Comparison of ENCODE assay signal across 19 mouse cellular contexts in genomic region chr3:59098540-59098939, GRCm38 (mm10). TPM values are rescaled to one million over a fixed set of nuclear protein-coding genes. Genes with fewer than 3 reads are reported as not detected.
DNase-seq lines count a peak whose midpoint lies in the region; ATAC-seq and TF ChIP-seq lines count a peak whose summit lies in the region.
"Had no signal": no experiment of that assay in that cellular context is flagged by ENCODE, and none has a peak within 500 bp of the region (broad histone marks: within the 10 kb centered on the region; RNA-seq: fewer than 3 reads in every experiment).

No protein-coding gene starts in this region.

- no peak for TF ChIP-seq CTCF in lung, postnatal 0 days (IDR thresholded peaks at IDR 0.05)
- no peak for TF ChIP-seq CTCF in lung, adult 2 months (IDR thresholded peaks at IDR 0.05; ENCODE audit: insufficient read depth, low read length)
- no peak for TF ChIP-seq CTCF in CH12.LX (conservative IDR thresholded peaks at IDR 0.05 in 1 of 2, IDR thresholded peaks at IDR 0.05 in 1 of 2; ENCODE audit: low read depth in 2 of 2, low read length in 2 of 2)
- no peak for TF ChIP-seq CTCF in intestine, postnatal 0 days (IDR thresholded peaks at IDR 0.05; ENCODE audit: low read depth)

- TF ChIP-seq RAD21 in CH12.LX (IDR thresholded peaks at IDR 0.05; ENCODE audit: low read depth, low read length): no peak

- no peaks in the 10 kb centered on the region for H3K36me3 ChIP-seq in lung, postnatal 0 days (ENCODE audit: insufficient read depth, low read length)
- H3K36me3 ChIP-seq in CH12.LX (replicated peaks in 1 of 2; ENCODE audit: control insufficient read depth in 1 of 2, insufficient read depth in 1 of 2, low read length in 1 of 2): peaks cover 19 to 66% of the 10 kb centered on the region in 2 experiments
- 0 out of 2 replicates have a peak, but pooled peaks cover 4% of the 10 kb centered on the region for H3K36me3 ChIP-seq in splenic B cell, adult 2 months (ENCODE audit: control insufficient read depth, insufficient read depth, low read length, poor library complexity, severe bottlenecking)
- H3K36me3 ChIP-seq in intestine, postnatal 0 days (ENCODE audit: control insufficient read depth, insufficient read depth): no peaks in the 10 kb centered on the region
- H3K36me3 ChIP-seq: embryonic facial prominence, embryonic 13.5 days; forebrain, embryonic 12.5 days; G1E had no signal

- H3K4me1 ChIP-seq in lung, postnatal 0 days (ENCODE audit: insufficient read depth, low read depth, low read length): no peaks in the 10 kb centered on the region
- H3K4me1 ChIP-seq in lung, adult 2 months (ENCODE audit: control insufficient read depth, insufficient read depth, low read length): no peaks in the 10 kb centered on the region; the same call in 1 of the 2 replicates
- peaks cover 6 to 27% of the 10 kb centered on the region in 2 experiments; a peak in 3 of 4 replicates for H3K4me1 ChIP-seq in CH12.LX (ENCODE audit: control insufficient read depth in 1 of 2, insufficient read depth in 2 of 2)
- H3K4me1 ChIP-seq in intestine, postnatal 0 days (replicated peaks; ENCODE audit: control insufficient read depth, insufficient read depth, low read length): no peaks in the 10 kb centered on the region
- H3K4me1 ChIP-seq: forebrain, embryonic 12.5 days had no signal

- no peak for ATAC-seq in lung, postnatal 0 days
- ATAC-seq in intestine, postnatal 0 days: no peak
- ATAC-seq: forebrain, embryonic 16.5 days had no signal

- DNase-seq in lung, postnatal 0 days (ENCODE audit: low spot score): peak; percentile 15
- no peak for DNase-seq in lung, adult 2 months
- no peak for DNase-seq in CH12.LX (ENCODE audit: extremely low read depth)
- DNase-seq in induced T-regulatory cell, adult 2 months (ENCODE audit: low read depth): peak; percentile 46
- peak; percentile 23 for DNase-seq in splenic B cell, adult 2 months (ENCODE audit: low read depth, low spot score)
- DNase-seq in adrenal gland, postnatal 36 days: no peak
- DNase-seq: adrenal gland, adult 8-10 months; cerebellum, adult 11-12 months; cerebellum, adult 9-10 months; cerebellum, postnatal 25 days; gastrocnemius, postnatal 10 days had no signal

- no peak overlapping the region for H3K27ac ChIP-seq in lung, postnatal 0 days (ENCODE audit: low read length)
- H3K27ac ChIP-seq in CH12.LX (ENCODE audit: insufficient read depth, low read depth): no peak overlapping the region
- H3K27ac ChIP-seq in intestine, postnatal 0 days (ENCODE audit: low read depth, low read length): no peak overlapping the region
- H3K27ac ChIP-seq: embryonic facial prominence, embryonic 13.5 days; forebrain, embryonic 12.5 days; heart, embryonic 13.5 days; hindbrain, embryonic 14.5 days had no signal

- no peak for TF ChIP-seq POLR2A in lung, adult 2 months (IDR thresholded peaks at IDR 0.05; ENCODE audit: borderline replicate concordance, extremely low read depth, low read depth, low read length)
- TF ChIP-seq POLR2A in CH12.LX (IDR thresholded peaks at IDR 0.05; ENCODE audit: low read depth, low read length): no peak

- H3K4me2 ChIP-seq in lung, postnatal 0 days (replicated peaks; ENCODE audit: low read depth, low read length): no peak overlapping the region
- 0 out of 2 replicates have a peak overlapping the region, but pooled peaks have one; percentile 21 for H3K4me2 ChIP-seq in CH12.LX (ENCODE audit: insufficient read depth, low read depth, poor library complexity, severe bottlenecking)
- H3K4me2 ChIP-seq in intestine, postnatal 0 days (replicated peaks; ENCODE audit: low read depth): no peak overlapping the region
- H3K4me2 ChIP-seq: embryonic facial prominence, embryonic 13.5 days; forebrain, embryonic 12.5 days; heart, embryonic 13.5 days; hindbrain, embryonic 14.5 days had no signal

- no peaks in the 10 kb centered on the region; the same call in 1 of the 2 replicates for H3K79me2 ChIP-seq in CH12.LX (replicated peaks; ENCODE audit: control insufficient read depth, extremely low read depth, insufficient read depth, poor library complexity, severe bottlenecking)

- H3K27me3 ChIP-seq in lung, postnatal 0 days (replicated peaks; ENCODE audit: insufficient read depth, low read length): no peaks in the 10 kb centered on the region
- H3K27me3 ChIP-seq in CH12.LX (replicated peaks): no peaks in the 10 kb centered on the region
- no peaks in the 10 kb centered on the region for H3K27me3 ChIP-seq in splenic B cell, adult 2 months (ENCODE audit: control insufficient read depth, insufficient read depth, low read length, poor library complexity, severe bottlenecking)
- H3K27me3 ChIP-seq in intestine, postnatal 0 days (replicated peaks; ENCODE audit: control insufficient read depth, insufficient read depth, low read length): no peaks in the 10 kb centered on the region
- H3K27me3 ChIP-seq: embryonic facial prominence, embryonic 13.5 days; forebrain, embryonic 12.5 days; heart, embryonic 13.5 days had no signal

- no peak overlapping the region for H3K9ac ChIP-seq in lung, postnatal 0 days (replicated peaks; ENCODE audit: low read depth)
- no peak overlapping the region for H3K9ac ChIP-seq in CH12.LX (ENCODE audit: insufficient read depth, low read depth)
- H3K9ac ChIP-seq in intestine, postnatal 0 days (ENCODE audit: low read depth, low read length): no peak overlapping the region
- H3K9ac ChIP-seq: embryonic facial prominence, embryonic 13.5 days; forebrain, embryonic 12.5 days; heart, embryonic 13.5 days; hindbrain, embryonic 14.5 days had no signal

- 87% methylated on average over 10 of the region's 10 CpGs for WGBS in lung, postnatal 0 days
- 78% methylated on average over 10 of the region's 10 CpGs for whole genome bisulfite sequencing in lung, adult 2 months
- WGBS in intestine, postnatal 0 days: 84% methylated on average over 10 of the region's 10 CpGs

- H3K4me3 ChIP-seq in lung, postnatal 0 days (ENCODE audit: low read depth, low read length): no peak overlapping the region
- no peak overlapping the region for H3K4me3 ChIP-seq in lung, adult 2 months (replicated peaks; ENCODE audit: extremely low read depth, low read depth, low read length)
- peak overlapping the region in 1 of 3 experiments; percentile 15 for H3K4me3 ChIP-seq in CH12.LX (replicated peaks in 1 of 3; ENCODE audit: low read depth in 2 of 3, low read length in 2 of 3, poor library complexity in 1 of 3)
- no peak overlapping the region for H3K4me3 ChIP-seq in intestine, postnatal 0 days (ENCODE audit: low read depth, low read length)
- H3K4me3 ChIP-seq: embryonic facial prominence, embryonic 13.5 days; forebrain, embryonic 12.5 days; heart, embryonic 13.5 days had no signal

- no peak for TF ChIP-seq EP300 in lung, postnatal 0 days (IDR thresholded peaks at IDR 0.05)
- no peak for TF ChIP-seq EP300 in CH12.LX (IDR thresholded peaks at IDR 0.05; ENCODE audit: low read length)

- dilution Hi-C loops in CH12.LX (cut with MboI; ENCODE audit: extremely low pct_ligation_motif_present, extremely low pct_unique_long_range_greater_than_20kb, low sequenced_read_pairs): no loop called here

- in situ Hi-C loops in CH12.LX (cut with MboI; ENCODE audit: low pct_ligation_motif_present, low pct_unique_long_range_greater_than_20kb, low sequenced_read_pairs): no loop called here

- no peaks in the 10 kb centered on the region for H3K9me3 ChIP-seq in lung, postnatal 0 days (ENCODE audit: low read length)
- peaks cover 56% of the 10 kb centered on the region for H3K9me3 ChIP-seq in CH12.LX (replicated peaks; ENCODE audit: low read length)
- H3K9me3 ChIP-seq in intestine, postnatal 0 days (ENCODE audit: control insufficient read depth): no peaks in the 10 kb centered on the region
- H3K9me3 ChIP-seq: embryonic facial prominence, embryonic 13.5 days; forebrain, embryonic 12.5 days; G1E; heart, embryonic 13.5 days had no signal

TF ChIP-seq in CH12.LX, 34 proteins besides CTCF, POLR2A, EP300 and RAD21:
- TF ChIP-seq ZC3H11A (IDR thresholded peaks at IDR 0.05; ENCODE audit: low read depth, low read length) (no peak), MEF2A (IDR thresholded peaks at IDR 0.05; ENCODE audit: borderline replicate concordance, low read depth, low read length) (no peak), CHD1 (IDR thresholded peaks at IDR 0.05; ENCODE audit: low read depth, low read length) (no peak), PAX5 (IDR thresholded peaks at IDR 0.05; ENCODE audit: low read length) (no peak), NRF1 (IDR thresholded peaks at IDR 0.05; ENCODE audit: low read depth, low read length) (no peak), JUN (IDR thresholded peaks at IDR 0.05; ENCODE audit: insufficient read depth, low read depth, low read length) (no peak), SMC3 (IDR thresholded peaks at IDR 0.05; ENCODE audit: low read depth, low read length) (no peak), MAX (IDR thresholded peaks at IDR 0.05; ENCODE audit: low read length) (no peak), E2F4 (IDR thresholded peaks at IDR 0.05; ENCODE audit: insufficient replicate concordance, low read depth, low read length) (no peak), USF2 (conservative IDR thresholded peaks at IDR 0.05; ENCODE audit: low read depth, low read length) (no peak), MXI1 (IDR thresholded peaks at IDR 0.05; ENCODE audit: low read depth, low read length) (no peak), MAFK (IDR thresholded peaks at IDR 0.05; ENCODE audit: insufficient replicate concordance, low read length) (no peak)

RNA-seq across cellular contexts. Expression of gene Gpr171, which starts 3.1 kb away (rescaled TPM):
- 0.68 and 1.1 TPM in 2 replicates for polyA plus RNA-seq in lung, postnatal 0 days (2015; fragmentation: Nextera tagmentation; extraction: Ambion mirVana)
- polyA plus RNA-seq in lung, adult 2 months (2012; rRNA removed): 0.86 and 0.90 TPM in 2 replicates
- 12.6 and 15.4 TPM in 2 replicates for total RNA-seq in CH12.LX (2012; rRNA removed)
- 59.4 and 65.8 TPM in 2 replicates for total RNA-seq in CH12.LX (2014; rRNA removed)
- 18.4 and 20.9 TPM in 2 replicates for polyA plus RNA-seq in CH12.LX (2012; ENCODE audit: insufficient read length, low read depth)
- 0.51 and 0.57 TPM in 2 replicates for polyA plus RNA-seq in intestine, postnatal 0 days (2015; fragmentation: Nextera tagmentation; extraction: Ambion mirVana)
- under 1 TPM in 1 of 2 experiments, not detected in 1; 0.26 TPM for total RNA-seq in adrenal gland, postnatal 36 days (2021)
- polyA plus RNA-seq: frontal cortex, adult 2 months; G1E had no signal

RNA-seq across cellular contexts. Expression of gene P2ry14, which starts 54.9 kb away (rescaled TPM):
- polyA plus RNA-seq in lung, postnatal 0 days (2015; fragmentation: Nextera tagmentation; extraction: Ambion mirVana): 65.2 and 68.4 TPM in 2 replicates
- polyA plus RNA-seq in lung, adult 2 months (2012; rRNA removed): 4.6 and 8.0 TPM in 2 replicates
- total RNA-seq in CH12.LX (2012; rRNA removed): 0.25 and 0.34 TPM in 2 replicates
- 0.24 and 0.32 TPM in 2 replicates for total RNA-seq in CH12.LX (2014; rRNA removed)
- 0.20 and 0.46 TPM in 2 replicates for polyA plus RNA-seq in CH12.LX (2012; ENCODE audit: insufficient read length, low read depth)
- 20.3 and 21.5 TPM in 2 replicates for polyA plus RNA-seq in intestine, postnatal 0 days (2015; fragmentation: Nextera tagmentation; extraction: Ambion mirVana)
- 10 to 100 TPM; 18.0 to 19.1 TPM for total RNA-seq in adrenal gland, postnatal 36 days (2021)
- polyA plus RNA-seq: G1E had no signal

Comparison
In these comparisons a context has a peak if more than half of its experiments do, and no peak if none do; other contexts are left out.
1. DNase-seq: peak in lung, postnatal 0 days (single experiment), induced T-regulatory cell, adult 2 months (single experiment) and splenic B cell, adult 2 months (single experiment); none in lung, adult 2 months (single experiment), CH12.LX (single experiment) and adrenal gland, postnatal 36 days (0 of 2).